Mouse (Mus musculus) stomach, embryonic 15.5 days (tissue): ENCODE data around the gene Scube2. TPM values are rescaled to one million over a fixed set of nuclear protein-coding genes. Genes with fewer than 3 reads are reported as not detected.

Experiments used
- ATAC-seq: fragments of 200-750 bp; cut with Nextera tagmentation; 2 replicates; pipeline ENCODE4 v1.8.0; 2017; ENCODE audit warnings: low read depth, moderate number of reproducible peaks, moderate TSS enrichment; ENCODE audit not compliant: insufficient read depth, low FRiP score
- H3K27ac ChIP-seq: fragments of 300-500 bp; sonication (generic); 2 replicates; pipeline ENCODE4 v1.5.1; 2015; ENCODE audit warnings: mild to moderate bottlenecking, inconsistent platforms
- H3K27me3 ChIP-seq: fragments of 300-500 bp; sonication (generic); replicated peaks from 2 replicates; pipeline ENCODE4 v1.6.1; 2015; ENCODE audit warnings: inconsistent platforms
- H3K36me3 ChIP-seq: fragments of 300-500 bp; sonication (generic); 2 replicates; pipeline ENCODE4 v1.6.1; 2015; ENCODE audit warnings: inconsistent platforms
- H3K4me1 ChIP-seq: fragments of 300-500 bp; sonication (generic); 2 replicates; pipeline ENCODE4 v1.6.1; 2015; ENCODE audit warnings: inconsistent platforms
- H3K4me2 ChIP-seq: fragments of 300-500 bp; sonication (generic); 2 replicates; pipeline ENCODE4 v1.6.1; 2015; ENCODE audit warnings: mild to moderate bottlenecking, inconsistent platforms
- H3K4me3 ChIP-seq: fragments of 300-500 bp; sonication (generic); replicated peaks from 2 replicates; pipeline ENCODE4 v1.5.1; 2015; ENCODE audit warnings: inconsistent platforms
- H3K9ac ChIP-seq: fragments of 300-500 bp; sonication (generic); 2 replicates; pipeline ENCODE4 v1.6.1; 2015; ENCODE audit warnings: inconsistent platforms
- H3K9me3 ChIP-seq: fragments of 300-500 bp; sonication (generic); 2 replicates; pipeline ENCODE4 v1.6.1; 2016; ENCODE audit warnings: inconsistent platforms
- whole genome bisulfite sequencing: fragments of 180-500 bp; shearing (Covaris S2); methylation state at CpG from one replicate; pipeline ENCODE4 v1.1.7; 2015; 5-methylcytosine and 5-hydroxymethylcytosine counted together
- polyA plus RNA-seq: library from polyadenylated mRNA; unstranded; fragments of >200 nt; fragmentation: Nextera tagmentation; extraction: Ambion mirVana; gene quantifications from 2 replicates; pipeline ENCODE4 v1.2.1, GENCODE M21; 2015

Scube2 gene
- polyA plus RNA-seq, 1 experiment from 2014 or later, result 1.5 TPM

- Histone ChIP-seq H3K4me2 (peak within 1 kb of the TSS; percentile 92), H3K9me3 (no peaks in the 10 kb centered on the region), H3K4me1 (peaks cover 5% of the 10 kb centered on the region), H3K27ac (peak within 1 kb of the TSS; percentile 92), H3K9ac (peak within 1 kb of the TSS; percentile 81), H3K4me3 (peak within 1 kb of the TSS; percentile 92), H3K27me3 (no peaks in the 10 kb centered on the region), H3K36me3 (peaks cover 7% of the 10 kb centered on the region)
- WGBS, result under 1% methylated on average over 72 of the region's 74 CpGs
- ATAC-seq, result peak; percentile 86
Measured at GRCm38 (mm10) chr7:109752008-109752925, 113.2 kb downstream of the Scube2 start, which contains the start of gene Tmem9b. Gene Tmem9b, minus strand, starts transcription at chr7:109752875.

GRCm38 (mm10) chr7:109751427-109752007, 114.0 kb downstream of the Scube2 start:
- Histone ChIP-seq H3K4me3 (peak overlapping the region; percentile 92), H3K27ac (peak overlapping the region; percentile 92), H3K9me3 (no peaks in the 10 kb centered on the region), H3K27me3 (no peaks in the 10 kb centered on the region), H3K4me2 (peak overlapping the region; percentile 92), H3K4me1 (peaks cover 5% of the 10 kb centered on the region), H3K36me3 (peaks cover 7% of the 10 kb centered on the region), H3K9ac (peak overlapping the region; percentile 81)
- ATAC-seq, result no peak; the same call in 1 of the 2 replicates
- 2% methylated on average over 13 of the region's 13 CpGs for WGBS

Other genes starting within 250 kb of the Scube2 start
- 58.7 and 71.6 TPM in 2 replicates for gene St5, start 162.1 kb downstream of the Scube2 start, polyA plus RNA-seq
- gene Akip1, start 162.0 kb downstream of the Scube2 start, polyA plus RNA-seq, result 38.3 and 40.6 TPM in 2 replicates
- 0.21 and 0.33 TPM in 2 replicates for gene BC051019, start 141.8 kb downstream of the Scube2 start, polyA plus RNA-seq
- 0.33 TPM in 1 of 2 replicates, not detected in the other for gene Ascl3, start 134.0 kb downstream of the Scube2 start, polyA plus RNA-seq
- gene Tmem9b, start 112.8 kb downstream of the Scube2 start, polyA plus RNA-seq, result 64.8 and 66.2 TPM in 2 replicates
- gene Nrip3, start 83.7 kb downstream of the Scube2 start, polyA plus RNA-seq, result 0.95 and 1.5 TPM in 2 replicates
- gene Dennd5a, start 94.8 kb upstream of the Scube2 start, polyA plus RNA-seq, result 31.1 and 31.6 TPM in 2 replicates
- gene Tmem41b, start 121.2 kb upstream of the Scube2 start, polyA plus RNA-seq, result 68.7 and 70.1 TPM in 2 replicates
- 40.2 and 48.2 TPM in 2 replicates for gene Ipo7, start 152.6 kb upstream of the Scube2 start, polyA plus RNA-seq
- gene Zfp143, start 195.5 kb upstream of the Scube2 start, polyA plus RNA-seq, result 15.8 and 16.2 TPM in 2 replicates